Mouse (Mus musculus) frontal cortex, adult 2 months (tissue): ENCODE measurements around the gene Derl3. TPM values are rescaled to one million over a fixed set of nuclear protein-coding genes. Genes with fewer than 3 reads are reported as not detected.
"Not testable (repeated sequence)": the region's sequence is repeated elsewhere in the genome, so short reads cannot be mapped to it uniquely, and the experiment has no call there.

Experiments
- DNase-seq, 2 experiments: peaks; one replicate each; pipeline ENCODE4 v3.0.0; 2022; ENCODE audit warnings: low spot score in 1 of 2; ENCODE audit errors: extremely low spot score in 1 of 2
- polyA plus RNA-seq: library from polyadenylated mRNA; depleted of rRNA; stranded (reverse); fragments of >200 nt; gene quantifications from 2 replicates; pipeline ENCODE4 v1.2.3, GENCODE M21; 2012

Gene Derl3
- polyA plus RNA-seq, 1 experiment = 5.3 TPM

DNA sequence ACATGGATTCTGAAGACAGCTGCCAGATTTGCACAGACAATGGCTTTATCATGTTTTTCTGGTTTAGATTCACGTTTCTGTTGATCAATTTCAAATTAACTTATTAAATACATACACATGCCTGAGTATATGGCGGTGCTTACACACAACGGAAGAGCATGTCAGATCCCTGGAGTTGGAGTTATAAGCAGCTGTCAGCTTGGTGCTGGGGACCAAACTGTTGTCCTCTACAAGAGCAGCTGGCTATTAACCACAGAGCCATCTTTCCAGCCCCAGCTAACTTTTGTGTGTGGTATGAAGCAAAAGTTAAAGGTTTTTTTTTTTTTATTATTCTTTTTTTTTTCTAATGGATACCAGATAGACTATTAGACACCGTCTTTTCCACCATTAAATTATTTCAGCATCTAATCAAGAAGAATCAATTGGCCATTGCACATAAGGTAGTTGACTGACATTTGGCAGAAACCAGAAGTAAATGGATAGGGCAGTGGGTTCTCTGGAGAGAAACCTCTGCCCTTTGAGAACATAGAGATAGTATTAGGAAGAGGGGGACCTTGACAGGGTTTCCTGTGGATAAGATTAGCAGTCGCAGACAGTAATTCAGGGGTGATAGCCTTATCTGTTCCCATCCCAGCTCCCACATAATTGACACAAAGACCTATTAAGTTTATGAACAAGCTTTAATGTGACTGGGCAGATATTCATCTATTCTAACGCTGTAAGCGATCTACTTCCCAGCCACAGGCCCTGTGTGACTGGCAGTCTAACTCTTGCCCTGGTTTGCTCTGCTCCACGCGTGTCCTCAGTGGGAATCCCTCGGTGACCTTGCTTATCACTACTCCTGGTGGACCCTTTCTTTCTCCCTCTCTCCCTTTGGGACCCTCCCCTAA is 20.9 kb upstream of the Derl3 start:
- no peak for DNase-seq

DNA sequence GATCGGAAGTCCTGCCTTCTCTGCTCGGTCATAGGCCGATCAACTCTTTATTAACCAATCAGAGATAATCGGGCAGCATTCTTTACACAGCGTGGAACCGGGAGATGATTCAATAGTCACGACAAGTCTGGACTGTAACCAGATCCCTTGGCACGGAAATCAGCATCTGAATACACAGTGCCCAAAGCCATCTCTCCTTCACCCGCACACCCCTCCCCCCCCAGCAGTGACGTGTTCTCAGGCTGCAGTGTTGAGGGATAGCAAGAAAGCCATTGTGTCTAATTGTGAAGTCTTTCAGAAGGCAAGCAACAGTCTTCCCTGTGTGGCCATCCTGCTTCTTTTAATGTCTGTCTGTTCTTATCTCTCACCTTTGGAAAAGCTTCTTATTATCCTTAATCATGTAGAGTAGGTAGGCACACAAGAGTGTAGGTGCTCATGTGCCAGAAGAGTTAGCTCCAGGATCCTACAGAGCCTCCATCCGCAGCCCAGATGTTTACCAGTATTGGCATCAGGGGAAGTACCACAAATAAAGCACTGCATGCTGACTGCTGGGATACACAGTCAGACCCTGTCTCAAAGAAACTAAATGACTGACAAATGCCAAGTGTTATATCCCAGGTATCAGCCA is 20.2 kb upstream of the Derl3 start:
- peak; percentile 69 to 88 for DNase-seq

DNA sequence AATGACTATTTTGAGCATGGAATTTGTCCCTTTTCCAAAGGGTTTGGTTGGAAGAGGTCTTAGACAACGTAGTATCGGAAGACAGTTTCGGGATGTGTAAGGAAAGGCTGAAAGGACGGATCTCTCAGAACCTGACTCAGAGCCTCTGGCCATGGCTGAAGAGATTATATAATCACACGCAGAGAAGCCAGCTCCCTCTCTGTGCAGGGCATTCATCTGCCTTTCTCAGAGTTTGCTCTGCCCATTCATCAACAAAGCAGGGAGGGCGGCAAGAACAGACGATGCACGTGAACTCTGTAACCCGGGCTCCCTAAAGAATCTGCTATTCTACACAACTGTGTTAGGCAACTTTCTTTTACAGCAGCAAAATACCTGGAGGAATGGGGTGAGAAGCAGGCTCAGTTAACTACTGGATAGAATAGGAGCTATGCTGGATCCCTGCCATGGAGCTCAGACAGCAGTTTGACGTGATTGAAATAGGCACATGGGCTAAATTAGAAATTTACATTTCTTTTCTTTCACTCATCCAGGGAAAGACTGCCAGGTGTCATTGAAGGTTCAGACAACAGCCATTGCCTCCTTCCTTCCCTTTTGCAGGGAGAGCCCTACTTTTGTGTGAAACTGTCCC is 19.6 kb upstream of the Derl3 start:
- no peak for DNase-seq

DNA sequence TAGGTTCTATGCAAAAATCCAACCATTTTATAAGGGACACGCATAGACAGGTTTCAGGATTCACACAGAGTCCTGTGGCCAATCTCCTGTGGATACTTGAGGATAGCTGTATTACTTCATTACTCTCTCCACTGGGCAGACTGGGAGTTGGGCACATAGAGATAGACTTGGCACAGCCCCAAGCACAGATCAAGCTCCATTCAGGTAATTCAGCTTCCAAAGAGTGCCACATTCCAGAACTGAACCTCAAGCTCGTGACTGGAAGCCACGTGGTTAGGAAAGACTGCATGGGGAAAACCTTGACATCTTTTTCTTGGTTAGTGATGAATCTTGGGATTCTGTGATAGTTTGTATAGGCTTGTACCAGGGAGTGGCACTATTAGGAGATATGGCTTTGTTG is 14.4 kb upstream of the Derl3 start:
- no peak for DNase-seq

DNA sequence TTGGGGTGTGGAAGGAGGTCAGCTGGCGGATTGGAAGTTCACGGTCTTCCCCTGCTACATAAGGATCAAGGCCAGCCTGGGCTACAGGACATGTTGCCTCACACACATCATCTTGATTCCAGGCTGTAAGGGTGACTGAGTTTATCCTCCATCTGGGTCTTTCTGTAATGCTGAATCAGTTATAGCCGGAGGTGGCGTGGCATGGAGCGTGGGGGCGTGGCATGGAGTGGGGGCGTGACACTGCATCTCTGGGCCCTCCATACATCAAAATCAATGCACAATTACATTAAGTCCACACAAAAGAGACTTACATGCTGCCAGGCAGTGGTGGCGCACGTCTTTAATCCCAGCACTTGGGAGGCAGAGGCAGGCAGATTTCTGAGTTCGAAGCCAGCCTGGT is 12.9 kb upstream of the Derl3 start:
- no peak for DNase-seq

DNA sequence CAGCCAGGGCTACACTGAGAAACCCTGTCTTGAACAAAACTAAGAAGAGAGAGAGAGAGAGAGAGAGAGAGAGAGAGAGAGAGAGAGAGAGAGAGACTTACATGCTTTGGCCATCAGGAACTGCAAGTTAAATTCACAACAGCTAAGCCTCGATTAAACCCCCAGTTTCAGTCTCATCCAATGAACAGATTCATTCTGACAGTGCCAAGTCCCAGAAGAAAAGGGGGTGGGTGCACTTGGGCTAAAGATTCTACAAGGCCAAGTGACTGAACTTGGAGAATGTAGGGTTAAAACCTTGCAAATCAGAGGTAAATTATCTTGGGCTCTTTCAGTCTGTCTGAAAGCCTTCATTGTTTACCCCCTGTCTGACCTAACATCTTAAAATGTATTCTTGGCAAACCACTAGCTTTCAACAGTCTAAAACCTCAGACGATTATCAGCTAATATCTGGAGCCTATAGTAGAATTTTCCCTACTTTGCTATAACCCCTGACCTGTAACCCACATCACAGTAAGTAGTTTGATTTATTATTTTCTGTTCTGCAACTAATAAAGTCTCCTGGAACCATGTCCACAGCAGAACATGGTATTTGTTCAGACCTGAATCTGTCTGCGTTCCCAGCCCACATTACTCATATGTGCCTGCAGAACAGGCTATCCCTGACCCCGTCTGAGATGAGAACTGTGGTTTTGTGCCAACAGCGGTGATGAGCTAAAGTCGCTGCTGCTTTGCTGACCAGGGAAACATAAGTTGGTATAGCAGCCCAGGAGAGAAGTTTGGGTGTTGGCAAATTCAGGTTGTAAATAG is 12.2 kb upstream of the Derl3 start:
- no peak for DNase-seq

DNA sequence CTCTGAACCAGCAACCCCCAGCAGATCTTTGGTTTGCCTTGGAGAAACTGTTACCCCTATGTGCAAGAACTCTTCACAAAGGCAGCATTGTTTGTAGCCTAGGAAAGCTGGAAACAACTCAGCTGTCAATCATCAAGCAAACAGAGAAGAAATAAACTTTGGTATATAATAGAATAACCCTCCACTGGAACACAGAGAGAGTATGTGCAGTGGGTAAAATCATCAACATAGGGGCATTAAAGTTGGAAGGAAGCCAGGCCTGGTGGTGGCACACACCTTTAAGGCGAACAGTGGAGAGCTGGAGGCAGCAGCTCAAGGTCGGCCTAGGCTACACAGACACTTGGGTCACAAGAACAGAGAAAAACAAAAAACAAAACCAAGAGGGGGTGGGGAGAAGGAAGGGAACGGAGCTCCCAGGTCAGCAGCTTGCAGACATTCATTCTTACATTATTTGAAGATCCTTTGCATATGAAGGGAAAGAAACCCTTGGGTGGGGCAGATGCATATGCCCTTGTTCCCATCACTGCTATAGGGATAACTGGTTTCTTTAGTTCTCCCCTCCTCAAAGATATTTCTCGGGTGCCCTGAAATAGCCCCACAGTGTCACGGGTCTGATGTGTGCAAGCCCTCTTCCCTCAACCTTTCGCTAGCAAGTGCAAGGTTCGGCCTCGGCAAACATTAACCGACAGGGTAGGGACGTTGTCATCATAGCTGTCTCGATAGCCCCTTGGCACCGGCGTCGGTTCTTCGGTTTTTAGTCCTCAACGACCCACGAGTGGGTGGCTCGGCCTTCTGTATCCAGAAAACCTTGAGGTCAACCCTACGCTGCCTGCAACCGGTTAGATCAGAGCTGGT is 11.4 kb upstream of the Derl3 start:
- DNase-seq = no peak

DNA sequence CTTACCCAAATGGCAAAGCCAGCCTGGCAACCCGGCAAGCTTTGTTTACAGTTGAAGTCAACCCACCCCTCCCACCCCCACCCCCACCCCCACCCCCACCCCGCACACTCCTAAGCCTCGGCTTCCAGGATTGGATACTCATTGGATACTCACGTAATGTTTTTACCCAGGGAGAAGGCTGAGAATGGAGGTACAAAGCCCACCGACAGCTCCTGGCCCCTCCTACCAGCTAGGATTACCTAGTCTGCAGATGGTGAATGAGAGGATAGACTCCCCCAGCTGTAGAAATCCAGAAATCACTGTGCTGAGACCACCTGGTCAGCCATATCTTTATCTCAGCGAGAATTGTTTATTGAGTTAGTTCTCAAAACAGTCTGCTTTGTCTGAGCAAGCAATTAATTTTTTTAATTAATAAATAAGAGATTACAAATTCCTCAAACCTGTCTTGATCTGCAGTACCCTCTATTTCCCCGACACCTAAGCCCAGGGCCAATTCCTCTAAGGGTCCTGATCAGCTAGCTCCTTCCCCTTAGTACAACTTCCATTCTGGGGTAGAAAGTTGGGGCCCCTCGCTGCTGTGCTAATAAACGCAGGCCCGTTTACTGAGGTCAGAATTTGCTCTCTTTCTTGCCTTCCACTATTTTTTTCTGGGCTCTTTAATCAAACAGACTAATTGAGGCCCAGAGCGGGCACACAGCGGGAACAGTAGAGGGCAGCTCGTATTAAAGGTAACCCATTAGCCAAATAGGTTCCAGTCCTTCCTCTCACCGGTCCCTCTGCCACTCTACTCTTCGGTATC is 10.6 kb upstream of the Derl3 start:
- no peak for DNase-seq

DNA sequence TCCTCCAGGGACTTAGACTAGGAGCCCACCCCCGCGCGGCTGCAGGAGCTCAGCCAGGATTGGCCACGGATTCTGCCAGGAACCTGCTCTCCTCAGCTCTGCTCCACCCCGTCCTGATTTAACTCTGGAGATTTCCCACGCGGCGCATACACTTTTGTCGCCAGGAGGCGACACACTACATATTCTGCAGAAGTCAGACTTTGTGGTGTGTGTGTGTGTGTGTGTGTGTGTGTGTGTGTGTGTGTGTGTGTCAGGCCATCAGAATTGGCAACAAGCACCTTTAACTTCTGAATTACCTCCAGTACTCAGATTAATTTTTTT is 10.0 kb upstream of the Derl3 start:
- peak; percentile 81 to 91 for DNase-seq

DNA sequence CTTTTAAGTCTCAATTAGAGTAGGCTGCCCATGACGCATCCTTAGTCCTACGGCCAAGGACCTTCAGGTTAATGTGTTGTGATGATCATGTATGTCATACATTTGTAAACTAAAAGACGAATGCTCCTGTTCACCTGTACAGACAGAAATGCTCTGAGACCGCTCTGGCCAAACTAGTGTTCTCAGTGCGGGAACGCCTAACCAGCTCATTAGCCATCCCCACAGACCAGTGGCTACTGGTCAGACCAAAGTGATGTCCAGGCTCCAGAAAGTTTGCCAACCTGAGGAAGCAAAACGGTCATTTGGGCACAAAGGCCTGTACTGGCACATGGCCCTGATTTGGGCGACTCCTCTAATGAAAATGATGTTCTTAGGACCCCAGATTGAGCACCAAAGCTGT is 8.5 kb upstream of the Derl3 start:
- no peak for DNase-seq

DNA sequence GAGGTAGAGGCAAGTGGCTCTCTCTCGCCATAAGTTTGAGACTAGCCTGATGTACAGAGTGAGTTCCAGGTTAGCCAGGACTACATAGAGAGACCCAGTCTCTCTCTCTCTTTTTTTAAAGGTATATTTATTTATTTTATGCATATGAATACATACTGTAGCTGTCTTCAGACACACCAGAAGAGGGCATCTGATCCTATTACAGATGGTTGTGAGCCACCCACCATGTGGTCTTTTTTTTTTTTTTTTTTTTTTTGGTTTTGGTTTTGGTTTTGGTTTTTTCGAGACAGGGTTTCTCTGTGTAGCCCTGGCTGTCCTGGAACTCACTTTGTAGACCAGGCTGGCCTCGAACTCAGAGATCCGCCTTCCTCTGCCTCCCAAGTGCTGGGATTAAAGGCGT is 5.7 kb upstream of the Derl3 start:
- not testable (repeated sequence) for DNase-seq

DNA sequence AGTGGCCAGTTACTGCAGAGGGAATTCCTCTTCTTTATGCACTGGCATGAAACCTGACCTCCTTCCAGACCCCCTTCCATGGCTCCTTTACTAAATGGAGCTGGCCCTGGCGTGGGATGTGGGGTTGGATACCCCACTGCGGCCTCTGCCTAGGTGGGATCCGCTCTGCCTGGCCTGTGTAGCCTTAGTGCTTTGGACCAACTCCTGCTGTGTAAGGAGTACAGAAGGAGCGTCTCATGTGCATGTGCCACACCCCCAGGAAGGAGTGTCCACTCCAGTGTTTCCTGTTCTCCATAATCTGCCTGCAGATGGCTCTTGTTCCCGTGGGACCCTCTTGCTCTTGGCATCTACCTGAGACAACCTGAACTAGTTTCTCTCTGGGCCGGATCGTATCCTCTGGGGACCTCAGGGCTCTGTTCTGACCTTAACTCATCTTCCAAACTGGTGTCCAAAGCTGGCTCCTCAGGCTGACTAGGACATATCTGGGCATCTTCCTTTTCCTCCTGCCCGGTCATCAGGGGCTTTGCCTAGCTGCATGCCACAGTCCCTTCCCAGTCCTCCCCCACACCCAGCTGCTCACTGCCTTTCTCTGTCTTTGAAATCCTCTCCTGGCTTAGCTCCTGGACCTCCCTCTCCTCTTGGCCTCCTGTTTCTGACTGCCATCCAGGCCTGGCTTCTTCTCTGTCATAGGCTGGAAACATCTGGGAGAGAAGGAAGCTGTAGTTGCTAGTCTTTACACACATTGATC is 3.6 kb upstream of the Derl3 start:
- no peak for DNase-seq

DNA sequence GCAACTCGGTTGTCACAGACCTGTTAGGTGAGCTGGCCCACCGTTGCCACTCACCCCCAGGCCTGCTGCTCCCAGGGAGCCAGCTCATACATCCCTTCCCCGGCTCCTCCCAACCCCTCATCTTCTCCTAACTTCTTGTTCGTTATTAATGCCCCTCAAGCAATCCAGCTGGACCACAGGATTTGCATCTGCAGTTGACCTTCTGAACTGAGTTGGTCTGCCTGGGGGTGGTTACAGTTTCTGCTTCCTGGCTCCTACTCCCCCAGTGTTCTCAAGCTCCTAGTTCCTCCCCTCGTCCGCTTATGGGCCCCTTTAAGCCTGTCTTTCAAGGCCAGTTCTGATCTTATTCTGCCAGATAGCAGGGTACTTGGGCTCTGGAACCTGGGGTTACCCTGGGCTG is 1.4 kb downstream of the Derl3 start:
- no peak for DNase-seq

DNA sequence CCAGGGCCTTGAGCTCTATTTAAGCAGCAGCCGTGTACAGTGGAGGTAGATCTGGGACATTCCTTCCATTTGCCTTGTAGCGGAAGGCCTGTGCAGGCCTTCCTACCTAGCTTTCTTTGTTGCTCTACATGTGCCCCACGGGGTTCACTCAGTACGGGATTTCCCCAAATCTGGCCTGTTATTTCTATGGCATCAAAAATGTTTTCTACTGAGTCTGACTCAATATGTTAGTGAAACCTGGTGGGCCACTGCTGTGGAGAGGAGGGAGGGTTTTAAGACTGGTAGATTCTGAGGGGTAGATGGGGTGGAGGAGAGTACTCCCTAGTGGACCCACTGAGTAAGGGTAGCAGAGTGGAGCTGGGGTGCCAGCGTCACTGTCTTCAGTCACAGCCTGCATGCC is 2.5 kb downstream of the Derl3 start:
- no peak for DNase-seq

DNA sequence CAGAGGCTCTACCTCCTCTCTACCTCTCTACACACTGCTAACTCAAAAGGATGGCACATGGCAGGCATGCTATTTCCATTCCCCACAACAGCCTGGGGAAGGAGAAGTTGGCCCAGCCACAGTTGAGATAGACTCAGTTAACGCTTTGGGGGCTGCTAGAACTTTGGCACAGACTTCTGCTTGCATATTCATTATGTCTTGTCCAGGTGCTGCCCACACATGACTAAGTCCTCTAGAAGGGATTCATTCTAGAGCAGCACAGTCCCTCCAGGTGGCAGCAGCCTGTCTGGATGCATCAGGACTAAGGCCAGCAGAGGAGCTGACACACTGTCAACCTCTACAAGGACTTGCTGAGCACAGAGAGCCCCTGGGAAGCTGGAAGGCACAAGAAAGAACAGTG is 3.0 kb downstream of the Derl3 start:
- peak; percentile 46 to 62 for DNase-seq

DNA sequence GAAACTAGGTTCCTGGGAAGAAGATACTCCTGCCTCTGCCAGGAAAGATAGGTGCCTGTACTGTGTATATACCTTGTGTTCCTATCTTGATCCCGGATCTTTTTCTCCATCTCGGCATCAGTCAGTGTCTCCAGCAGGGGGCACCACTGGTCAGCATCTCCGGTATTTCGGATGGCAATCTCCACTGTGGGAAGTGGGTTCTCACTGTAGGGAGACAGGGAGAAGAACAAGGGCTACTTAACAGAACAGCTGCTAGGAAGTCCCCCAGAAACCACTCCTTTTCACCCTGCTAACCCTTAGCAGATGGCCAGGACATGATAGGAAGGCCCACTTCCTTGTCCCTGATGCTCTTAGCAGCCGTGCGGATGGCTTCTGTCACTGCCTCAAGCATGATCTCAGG is 4.2 kb downstream of the Derl3 start:
- DNase-seq = peak; percentile 42 to 87

DNA sequence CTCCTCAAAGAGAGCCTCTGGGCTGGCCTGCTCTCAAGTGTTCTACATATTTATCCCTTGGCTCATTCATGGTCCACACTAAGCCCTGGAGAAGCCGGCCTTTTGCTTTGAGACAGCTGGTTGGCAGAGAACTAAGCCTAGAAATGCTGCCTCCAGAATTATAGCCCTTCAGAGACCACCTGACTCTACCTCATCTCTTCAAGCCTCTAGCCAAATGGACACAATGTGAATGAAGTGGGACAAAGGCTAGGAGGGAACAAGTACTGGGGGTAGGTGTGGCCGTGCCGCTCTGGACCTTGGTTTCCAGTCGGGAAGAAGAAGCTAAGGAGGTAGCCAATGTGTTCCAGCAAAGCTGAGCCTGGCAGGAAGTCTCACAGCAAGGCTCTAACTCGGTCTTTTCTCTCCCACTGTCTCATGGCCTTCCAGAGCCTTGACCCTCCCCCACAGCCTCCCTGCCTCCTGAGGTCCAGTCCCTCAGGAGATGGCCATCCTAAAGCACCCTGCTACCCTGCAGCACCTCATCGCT is 4.9 kb downstream of the Derl3 start:
- DNase-seq = no peak

DNA sequence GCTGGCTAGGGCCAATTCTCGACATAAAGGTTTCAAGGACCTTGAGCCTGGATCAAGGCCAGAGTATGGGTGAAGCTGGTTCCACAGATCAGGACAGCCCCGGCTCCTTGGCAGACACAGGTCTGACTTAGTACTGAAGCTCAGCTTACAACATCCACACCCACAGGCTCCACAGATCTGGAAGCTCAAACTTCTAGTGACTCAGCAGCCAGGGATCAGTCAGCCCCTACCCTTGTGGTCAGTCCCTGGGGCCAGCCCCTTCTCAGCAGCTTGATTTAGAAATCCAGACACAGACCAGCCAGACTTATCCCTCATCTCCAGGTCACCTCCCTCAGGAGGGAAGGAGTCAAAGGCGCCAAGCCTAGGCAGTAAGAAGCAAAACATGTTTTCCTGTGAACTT is 5.6 kb downstream of the Derl3 start:
- DNase-seq = peak in 1 of 2 experiments; percentile 41
